Mouse (Mus musculus) megakaryocyte, embryonic 14.5 days (primary cell): ENCODE measurements at regions not wholly inside any gene's neighbourhood (a gene's known extent, or its start where the extent isn't known, plus 50 kb on each side); places are given as distances from the start of the nearest gene placed in this dataset.

Experiments
- FLI1 ChIP-seq: IDR thresholded peaks from 2 replicates; pipeline ENCODE4 v1.6.1; 2012; ENCODE audit warnings: low read length, inconsistent platforms, mixed read lengths
- GATA1 ChIP-seq: IDR thresholded peaks from 3 replicates; pipeline ENCODE4 v1.6.1; 2012; ENCODE audit warnings: mixed read lengths, low read length, inconsistent platforms, borderline replicate concordance

DNA sequence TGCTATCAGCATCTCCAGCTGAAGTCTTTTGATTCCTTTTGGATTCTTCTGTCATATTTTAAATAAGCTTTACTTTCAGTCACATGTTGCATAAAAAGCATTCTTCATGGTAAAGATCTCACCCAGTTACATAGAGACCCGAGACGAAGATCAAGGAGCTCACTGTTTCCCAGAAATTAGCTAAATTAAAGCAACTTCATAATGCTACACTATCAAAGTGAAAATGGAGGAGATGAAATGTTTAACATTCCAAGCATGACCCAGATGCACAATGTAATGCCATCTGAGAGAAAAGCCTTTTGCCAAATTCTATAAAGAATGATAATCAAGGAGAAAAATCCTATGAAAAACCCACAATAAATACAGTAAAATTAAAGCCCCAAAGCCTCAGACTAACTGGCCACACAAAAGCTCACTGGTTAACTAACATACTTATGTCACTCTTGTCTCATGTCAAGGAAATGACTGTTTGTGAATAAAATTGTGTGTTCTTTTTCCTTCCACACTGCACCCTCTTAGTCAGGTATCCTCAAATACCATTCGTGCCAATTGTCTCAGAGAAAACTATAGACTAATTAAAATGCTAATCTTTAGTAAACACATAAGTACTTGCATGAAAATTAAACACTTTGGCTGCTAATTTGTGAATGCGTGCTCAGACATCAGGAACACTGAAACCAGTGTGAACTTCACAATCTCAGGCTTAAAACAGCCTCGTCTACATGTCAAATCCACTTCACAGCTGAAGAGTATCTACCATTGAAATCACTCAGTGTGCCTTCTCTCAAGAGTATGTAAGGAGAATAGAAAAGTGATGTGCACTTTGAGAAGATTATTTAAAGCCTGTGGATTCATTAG is 215.7 kb downstream of the Tmem161b start:
- TF ChIP-seq GATA1 = no peak
- TF ChIP-seq FLI1 = no peak
